Mouse (Mus musculus) kidney, postnatal 0 days (tissue): ENCODE results near the gene Pappa. TPM values are rescaled to one million over a fixed set of nuclear protein-coding genes. Genes with fewer than 3 reads are reported as not detected.
A peak's percentile ranks its signal among the peaks of the same experiment; 100 is the strongest.

Source experiments
- ATAC-seq: fragments of 200-750 bp; cut with Nextera tagmentation; replicated peaks from 2 replicates; pipeline ENCODE4 v1.8.0; 2017; ENCODE audit warnings: low read depth, moderate number of reproducible peaks, moderate TSS enrichment, moderate library complexity; ENCODE audit not compliant: low FRiP score
- DNase-seq: peaks from one replicate; pipeline ENCODE4 v3.0.0-alpha.2; 2016; ENCODE audit warnings: low spot score
- H3K27ac ChIP-seq: fragments of 300-500 bp; sonication (generic); 2 replicates; pipeline ENCODE4 v1.5.1; 2014; ENCODE audit warnings: mild to moderate bottlenecking
- H3K27me3 ChIP-seq: fragments of 300-500 bp; sonication (generic); 2 replicates; pipeline ENCODE4 v1.6.1; 2014; ENCODE audit warnings: low read length, mixed read lengths; ENCODE audit not compliant: insufficient read depth
- H3K36me3 ChIP-seq: fragments of 300-500 bp; sonication (generic); 2 replicates; pipeline ENCODE4 v1.6.1; 2014; ENCODE audit warnings: low read length, mixed read lengths; ENCODE audit not compliant: insufficient read depth
- H3K4me1 ChIP-seq: fragments of 300-500 bp; sonication (generic); replicated peaks from 2 replicates; pipeline ENCODE4 v1.6.1; 2014; ENCODE audit warnings: antibody characterized with exemption, low read length, mixed read lengths; ENCODE audit not compliant: insufficient read depth
- H3K4me2 ChIP-seq: fragments of 300-500 bp; sonication (generic); 2 replicates; pipeline ENCODE4 v1.6.1; 2014; ENCODE audit warnings: mild to moderate bottlenecking, low read length, moderate library complexity, mixed read lengths
- H3K4me3 ChIP-seq: fragments of 300-500 bp; sonication (generic); replicated peaks from 2 replicates; pipeline ENCODE4 v1.5.1; 2014; ENCODE audit warnings: low read depth, low read length
- H3K9ac ChIP-seq: fragments of 300-500 bp; sonication (generic); 2 replicates; pipeline ENCODE4 v1.6.1; 2014; ENCODE audit warnings: low read depth, low read length
- H3K9me3 ChIP-seq: fragments of 300-500 bp; sonication (generic); replicated peaks from 2 replicates; pipeline ENCODE4 v1.6.1; 2016; ENCODE audit warnings: low read length, inconsistent platforms, mixed read lengths
- CTCF ChIP-seq: IDR thresholded peaks from 2 replicates; pipeline ENCODE4 v1.5.1; 2016; ENCODE audit warnings: antibody characterized with exemption, low read depth, mild to moderate bottlenecking, moderate library complexity
- whole genome bisulfite sequencing: fragments of 180-500 bp; shearing (Covaris S2); extraction: QIAGEN DNeasy Blood & Tissue Kit; methylation state at CpG from one replicate; pipeline ENCODE4 v1.1.7; 2014; 5-methylcytosine and 5-hydroxymethylcytosine counted together
- polyA plus RNA-seq: library from polyadenylated mRNA; unstranded; fragments of >200 nt; fragmentation: Nextera tagmentation; extraction: Ambion mirVana; gene quantifications from 2 replicates; pipeline ENCODE4 v1.2.1, GENCODE M21; 2015

Pappa gene
- polyA plus RNA-seq, 1 experiment from 2014 or later, result 1.7 TPM

DNA sequence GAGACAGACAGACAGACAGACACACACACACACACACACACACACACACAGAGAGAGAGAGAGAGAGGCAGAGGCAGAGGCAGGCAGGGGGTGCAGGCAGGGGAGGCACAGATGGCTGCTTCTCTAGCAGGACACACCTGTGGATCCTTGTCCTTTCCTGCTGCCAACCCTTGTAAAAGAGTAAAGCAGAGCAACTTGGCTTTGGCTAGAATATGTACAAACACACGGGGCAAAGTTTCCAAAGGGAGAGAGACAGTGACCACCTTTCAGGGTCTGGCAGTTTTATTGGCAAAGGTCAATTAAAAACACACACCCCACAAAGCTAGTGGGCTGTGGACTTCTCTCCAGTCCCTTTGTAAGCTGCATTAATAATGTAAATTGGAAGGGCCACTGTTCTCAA lies 249.9 kb downstream of the Pappa start:
- H3K27me3 ChIP-seq, result no peaks in the 10 kb centered on the region
- H3K4me3 ChIP-seq, result no peak overlapping the region
- H3K9me3 ChIP-seq, result no peaks in the 10 kb centered on the region
- no peak overlapping the region for H3K4me2 ChIP-seq
- 11% methylated on average over 1 of the region's 1 CpGs for WGBS
- no peak overlapping the region for H3K9ac ChIP-seq
- H3K4me1 ChIP-seq, result no peaks in the 10 kb centered on the region
- H3K27ac ChIP-seq, result no peak overlapping the region
- no peak for TF ChIP-seq CTCF
- no peaks in the 10 kb centered on the region for H3K36me3 ChIP-seq
- ATAC-seq (no peak), DNase-seq (no peak)

DNA sequence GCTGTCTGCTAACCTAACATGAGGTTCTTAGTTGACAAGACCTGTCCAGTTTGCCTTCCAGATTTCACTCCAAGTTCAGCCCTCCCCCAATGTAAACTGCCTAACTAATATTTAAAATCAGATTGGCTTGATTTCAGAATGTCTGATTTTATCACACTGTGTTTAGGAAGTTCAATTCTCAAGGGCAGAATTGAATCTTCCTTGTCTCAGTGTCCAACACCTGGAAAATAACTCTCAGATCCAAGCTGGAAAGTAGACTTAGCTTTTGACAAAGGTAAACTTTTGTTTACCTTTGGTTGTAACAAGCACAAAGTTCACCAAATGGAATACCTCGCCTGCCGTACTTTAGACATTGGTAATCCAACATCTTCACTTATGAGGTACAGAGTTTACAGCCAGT lies 252.6 kb downstream of the Pappa start:
- no peak for TF ChIP-seq CTCF
- no peaks in the 10 kb centered on the region for H3K4me1 ChIP-seq
- no peak overlapping the region for H3K4me2 ChIP-seq
- no peaks in the 10 kb centered on the region for H3K36me3 ChIP-seq
- H3K27me3 ChIP-seq, result no peaks in the 10 kb centered on the region
- H3K27ac ChIP-seq, result no peak overlapping the region
- H3K9ac ChIP-seq, result no peak overlapping the region
- H3K4me3 ChIP-seq, result no peak overlapping the region
- WGBS, result 83% methylated on average over 2 of the region's 2 CpGs
- H3K9me3 ChIP-seq, result no peaks in the 10 kb centered on the region
- ATAC-seq, result no peak
- DNase-seq, result no peak

DNA sequence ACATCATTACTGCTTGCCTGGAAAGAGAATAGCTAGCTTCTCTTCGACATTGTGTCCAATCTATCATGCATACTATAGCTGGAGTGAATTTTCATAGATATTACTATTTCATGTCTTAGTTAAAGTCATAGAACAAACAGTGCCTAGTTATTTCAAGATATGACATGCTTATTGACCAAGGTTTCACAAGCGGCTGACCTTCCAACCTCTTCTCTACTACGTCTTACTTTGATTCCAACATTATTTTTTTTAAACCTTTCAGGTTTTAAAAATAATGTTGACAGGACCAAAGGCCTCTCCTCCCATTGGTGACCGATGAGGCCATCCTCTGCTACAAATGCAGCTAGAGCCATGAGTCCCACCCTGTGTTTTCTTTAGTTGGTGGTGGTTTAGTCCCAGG lies 255.5 kb downstream of the Pappa start:
- H3K4me2 ChIP-seq, result no peak overlapping the region
- WGBS, result 82% methylated on average over 4 of the region's 4 CpGs
- H3K36me3 ChIP-seq, result no peaks in the 10 kb centered on the region
- TF ChIP-seq CTCF, result no peak
- no peaks in the 10 kb centered on the region for H3K4me1 ChIP-seq
- H3K9ac ChIP-seq, result no peak overlapping the region
- H3K4me3 ChIP-seq, result no peak overlapping the region
- DNase-seq (no peak), ATAC-seq (no peak)
- no peaks in the 10 kb centered on the region for H3K9me3 ChIP-seq
- H3K27me3 ChIP-seq, result no peaks in the 10 kb centered on the region
- no peak overlapping the region for H3K27ac ChIP-seq

DNA sequence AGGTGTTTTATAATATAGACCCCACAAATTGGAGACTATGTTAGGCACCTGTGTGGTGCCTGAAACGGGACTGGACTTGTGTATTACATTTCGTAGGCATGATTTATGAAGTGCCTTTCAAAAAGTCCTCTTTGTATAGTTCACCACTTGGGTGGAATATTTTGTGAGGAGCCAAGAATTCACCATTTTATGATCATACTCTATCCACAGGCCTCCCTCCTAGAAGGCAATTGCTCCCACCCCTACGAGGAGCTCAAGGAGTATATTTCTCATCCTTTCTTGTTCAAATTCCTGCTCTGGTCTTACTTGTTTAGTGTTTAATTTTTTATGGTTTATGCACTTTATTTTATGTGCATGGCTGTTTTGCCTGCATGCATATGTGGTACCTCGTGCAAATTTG lies 259.1 kb downstream of the Pappa start:
- TF ChIP-seq CTCF, result no peak
- ATAC-seq, result no peak

DNA sequence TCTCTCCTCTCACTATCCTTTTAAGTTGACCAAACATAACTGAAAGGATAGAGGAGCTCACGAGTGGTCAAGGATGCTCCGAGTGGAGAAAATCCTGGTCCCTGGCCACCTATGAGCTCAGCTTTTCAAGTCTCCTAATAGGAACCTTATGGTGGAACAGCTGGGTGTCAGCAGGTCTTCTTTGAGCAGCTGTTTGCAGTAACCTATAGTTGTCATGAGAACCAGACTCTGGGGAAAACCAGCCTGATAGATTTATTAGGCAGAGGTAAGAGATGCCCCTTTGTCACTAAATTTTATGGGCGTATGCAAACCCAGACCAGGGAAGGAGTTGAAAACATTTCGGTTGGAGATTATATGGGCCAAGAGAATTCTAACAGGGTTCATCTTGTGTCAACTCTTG lies 267.0 kb downstream of the Pappa start:
- Histone ChIP-seq H3K4me3 (no peak overlapping the region), H3K9me3 (no peaks in the 10 kb centered on the region), H3K4me1 (no peaks in the 10 kb centered on the region), H3K27ac (no peak overlapping the region), H3K36me3 (no peaks in the 10 kb centered on the region), H3K9ac (no peak overlapping the region), H3K4me2 (no peak overlapping the region), H3K27me3 (no peaks in the 10 kb centered on the region)
- ATAC-seq, result peak; percentile 66; the same call in 1 of the 2 replicates
- WGBS, result 21% methylated on average over 4 of the region's 4 CpGs
- DNase-seq, result peak; percentile 68
- no peak for TF ChIP-seq CTCF

More for the DNA sequence above, 259.1 kb downstream of the Pappa start:
- H3K27me3 ChIP-seq, result no peaks in the 10 kb centered on the region
- H3K9me3 ChIP-seq, result no peaks in the 10 kb centered on the region
- no peaks in the 10 kb centered on the region for H3K4me1 ChIP-seq
- H3K4me2 ChIP-seq, result no peak overlapping the region
- H3K9ac ChIP-seq, result no peak overlapping the region
- WGBS, result 75% methylated on average over 4 of the region's 4 CpGs
- H3K4me3 ChIP-seq, result no peak overlapping the region
- DNase-seq, result no peak
- H3K27ac ChIP-seq, result no peak overlapping the region
- H3K36me3 ChIP-seq, result no peaks in the 10 kb centered on the region

DNA sequence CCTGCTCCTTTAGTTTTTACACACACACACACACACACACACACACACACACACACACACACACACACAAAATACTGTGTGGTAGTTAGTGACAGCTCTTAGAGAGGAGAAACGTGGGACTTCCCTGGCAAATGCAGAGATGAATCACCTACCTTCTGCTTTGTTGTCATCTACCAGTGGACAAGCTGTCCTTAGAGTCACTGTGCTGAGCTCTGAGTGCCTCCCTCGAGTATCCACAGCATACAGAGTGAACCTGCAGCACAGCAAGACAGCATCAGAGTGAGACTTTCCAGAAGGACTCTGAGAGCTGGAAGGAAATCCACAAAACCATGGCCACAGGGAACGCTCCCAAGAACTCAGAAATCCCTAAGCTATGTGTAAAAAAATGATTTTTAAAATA lies 272.8 kb downstream of the Pappa start:
- no peaks in the 10 kb centered on the region for H3K36me3 ChIP-seq
- no peak overlapping the region for H3K9ac ChIP-seq
- H3K4me2 ChIP-seq, result no peak overlapping the region
- H3K4me3 ChIP-seq, result no peak overlapping the region
- no peak for TF ChIP-seq CTCF
- H3K9me3 ChIP-seq, result no peaks in the 10 kb centered on the region
- no peak for DNase-seq
- 70% methylated on average over 3 of the region's 3 CpGs for whole genome bisulfite sequencing
- H3K27me3 ChIP-seq, result no peaks in the 10 kb centered on the region
- no peak overlapping the region for H3K27ac ChIP-seq
- no peaks in the 10 kb centered on the region for H3K4me1 ChIP-seq
- no peak for ATAC-seq

DNA sequence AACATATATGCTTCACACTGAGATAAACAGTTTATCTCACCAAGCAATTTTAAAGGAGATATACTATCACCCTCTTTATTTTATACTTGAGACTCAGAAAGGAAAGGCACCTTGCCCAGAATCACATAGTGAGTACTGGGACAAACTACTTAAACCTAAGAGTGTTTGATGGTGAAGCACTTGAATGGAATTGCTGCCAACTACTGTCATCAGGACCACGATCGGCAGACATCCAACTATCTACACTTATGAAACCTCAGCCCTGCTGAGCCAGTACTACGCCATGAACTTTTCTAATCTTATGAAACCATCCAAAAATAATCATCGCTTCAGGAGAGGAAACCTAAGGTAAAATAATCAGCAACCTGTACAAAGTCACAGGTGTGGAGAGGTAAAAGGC lies 275.5 kb downstream of the Pappa start:
- no peak overlapping the region for H3K9ac ChIP-seq
- 94% methylated on average over 4 of the region's 4 CpGs for WGBS
- no peaks in the 10 kb centered on the region for H3K27me3 ChIP-seq
- 0 out of 2 replicates have a peak, but pooled peaks cover 5% of the 10 kb centered on the region for H3K4me1 ChIP-seq
- H3K9me3 ChIP-seq, result no peaks in the 10 kb centered on the region
- no peak for TF ChIP-seq CTCF
- no peak overlapping the region for H3K27ac ChIP-seq
- ATAC-seq (no peak), DNase-seq (no peak)
- no peaks in the 10 kb centered on the region for H3K36me3 ChIP-seq
- no peak overlapping the region for H3K4me3 ChIP-seq
- H3K4me2 ChIP-seq, result no peak overlapping the region
